Mouse (Mus musculus) Patski (cell line): ENCODE data around the gene Vta1. TPM values are rescaled to one million over a fixed set of nuclear protein-coding genes. Genes with fewer than 3 reads are reported as not detected.

Experiments
- ATAC-seq: fragments of 100-300 bp; one replicate; pipeline ENCODE4 v1.8.0; 2021
- CTCF ChIA-PET: fragments of 350-600 bp; sonication (Branson Sonifier 250); formaldehyde crosslinking; loops from one replicate; lab custom pipeline; 2022; ENCODE audit warnings: inconsistent platforms; lab: Charles Lee
- POLR2A ChIA-PET: fragments of 350-600 bp; sonication (Branson Sonifier 250); formaldehyde crosslinking; loops from one replicate; lab custom pipeline; 2022; ENCODE audit warnings: antibody characterized with exemption, inconsistent platforms; lab: Charles Lee
- DNase-seq: peaks from one replicate; pipeline ENCODE4 v3.0.0-alpha.2; 2011; ENCODE audit warnings: low read depth, low spot score
- H3K27me3 ChIP-seq: fragments of 371-371 bp; one replicate; pipeline ENCODE4 v1.5.1; 2021
- CTCF ChIP-seq: fragments of 100-300 bp; IDR thresholded peaks from one replicate; pipeline ENCODE4 v1.5.1; 2021
- in situ Hi-C: fragments of 300-500 bp; cut with MboI; formaldehyde crosslinking; loops from 3 replicates; pipeline ENCODE4 v1.11.1; 2018; ENCODE audit warnings: low pct_unique_long_range_greater_than_20kb, mixed read lengths
- polyA plus RNA-seq: library from polyadenylated mRNA; unstranded; gene quantifications from one replicate; pipeline ENCODE4 v1.2.3, GENCODE M21; 2021

Vta1 gene
- polyA plus RNA-seq, result 80.2 TPM

DNA sequence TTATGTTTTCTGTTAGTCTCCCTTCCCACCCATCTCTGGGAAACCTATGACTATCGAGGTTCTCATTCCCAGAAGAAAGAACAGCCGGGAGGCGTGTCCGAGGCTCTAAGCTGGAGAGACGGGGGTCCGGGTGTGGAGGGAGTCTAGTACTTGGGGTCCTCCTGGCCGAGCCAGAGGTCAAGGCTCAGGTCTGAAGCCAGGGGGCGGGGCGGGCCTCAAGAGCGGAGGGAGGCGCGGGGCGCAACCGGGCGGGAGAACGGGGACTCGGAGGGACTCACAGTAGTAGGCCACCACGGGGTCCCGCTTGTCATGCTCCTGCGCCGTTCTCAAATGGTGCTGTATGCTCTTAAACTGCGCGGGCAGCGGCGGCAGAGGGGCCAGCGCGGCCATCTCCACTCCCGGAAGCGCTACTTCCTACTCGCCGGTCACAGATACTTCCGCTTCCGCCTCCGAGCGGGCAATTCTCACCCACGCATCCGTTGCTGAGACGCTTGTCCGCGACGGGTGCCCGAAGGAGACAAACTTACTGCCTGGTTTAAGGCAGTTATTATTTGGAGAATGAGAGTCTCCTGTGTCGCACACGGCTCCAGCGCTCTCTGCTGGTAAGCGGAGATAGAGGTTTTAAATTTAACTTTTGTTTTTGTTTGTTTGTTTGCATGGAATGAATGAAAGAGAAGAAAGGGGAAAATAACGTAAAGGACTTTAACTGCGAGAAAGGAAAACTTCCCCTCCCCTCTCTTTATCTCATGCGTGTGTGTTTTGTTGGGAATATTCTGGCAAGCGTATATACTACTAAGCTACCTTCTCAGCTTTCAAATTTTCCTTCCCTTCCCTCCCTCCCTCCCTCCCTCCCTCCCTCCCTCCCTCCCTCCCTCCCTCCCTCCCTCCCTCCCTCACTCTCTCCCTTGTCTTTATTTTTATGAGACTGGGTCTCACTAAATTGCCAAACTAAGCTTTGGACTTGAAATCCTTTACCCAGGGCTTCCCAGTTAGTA lies at the start of gene Vta1, which contains the start of gene Nmbr:
TSS of gene Vta1 (minus strand) at position 489 of the 995 bp plus-strand sequence.
TSS of gene Nmbr (plus strand) at position 520 of the 995 bp plus-strand sequence.
- DNase-seq, result peak; percentile 77

DNA sequence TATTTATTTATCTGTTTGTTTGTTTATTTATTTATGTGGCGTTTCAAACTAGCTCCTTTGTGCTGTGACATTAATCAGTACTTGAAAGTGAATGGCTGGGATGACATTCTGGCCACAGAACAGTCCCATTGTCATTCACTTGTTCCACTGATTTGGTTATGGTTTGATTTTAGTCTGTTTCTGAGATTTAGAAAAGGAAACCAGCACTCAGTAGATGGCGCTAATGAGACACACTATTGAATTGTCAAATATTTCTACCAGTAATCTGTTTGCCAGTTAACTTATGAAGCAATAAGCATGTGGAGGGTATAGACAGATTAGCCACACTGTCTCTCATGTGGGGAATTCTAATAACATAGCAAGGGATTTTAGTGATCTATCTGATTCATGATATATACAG lies 28.9 kb upstream of the Vta1 start:
- CTCF ChIA-PET, result interaction anchor here (0.7 to 1.0 kb wide), 2 partner anchors 14 to 35 kb away, joined by 3 read pairs; no protein-coding TSS in a partner anchor
- in situ Hi-C loops, result loop anchor here (10.0 kb wide), 1 partner anchor 441 kb away; no protein-coding TSS in a partner anchor
- no peak for ATAC-seq
- DNase-seq, result peak; percentile 9
- TF ChIP-seq CTCF, result peak; percentile 60
- no peaks in the 10 kb centered on the region for H3K27me3 ChIP-seq
- POLR2A ChIA-PET, result no interaction called here

More for the DNA sequence above, at the start of gene Vta1, which contains the start of gene Nmbr:
- in situ Hi-C loops, result no loop called here
- TF ChIP-seq CTCF, result peak; percentile 89
- CTCF ChIA-PET, result interaction anchor here (0.8 kb wide), 4 partner anchors 15 to 305 kb away, joined by 3 to 4 read pairs (median 3); no protein-coding TSS in a partner anchor
- POLR2A ChIA-PET, result no interaction called here
- ATAC-seq, result peak; percentile 97
- no peaks in the 10 kb centered on the region for H3K27me3 ChIP-seq

GRCm38 (mm10) chr10:14725671-14726070 lies 20.3 kb upstream of the Vta1 start:
- in situ Hi-C loops, result no loop called here
- ATAC-seq (no peak), DNase-seq (no peak)
- CTCF ChIA-PET, result no interaction called here
- POLR2A ChIA-PET, result no interaction called here
- peaks cover 3% of the 10 kb centered on the region for H3K27me3 ChIP-seq
- no peak for TF ChIP-seq CTCF

DNA sequence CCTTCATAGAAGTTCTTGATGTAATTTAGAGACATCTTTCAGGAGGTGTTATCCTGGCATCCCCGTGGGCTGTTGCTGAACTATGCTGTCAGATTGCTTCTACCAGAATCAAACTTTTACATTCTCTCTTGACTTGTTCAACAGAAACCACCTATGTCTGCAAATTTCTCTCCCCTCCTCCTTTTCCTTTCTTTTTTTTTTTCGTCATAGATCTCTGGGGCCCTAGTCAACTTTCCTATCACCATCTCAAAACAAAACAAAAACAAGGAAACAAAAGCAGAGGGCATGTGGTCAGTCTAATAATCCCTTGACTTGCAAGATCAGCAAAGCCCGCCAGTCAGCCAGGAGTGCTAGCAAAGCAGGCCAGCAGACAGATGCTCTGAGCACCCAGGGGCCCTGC lies 12.8 kb upstream of the Vta1 start, which contains the start of gene Gje1:
TSS of gene Gje1 (minus strand) at position 101 of the 400 bp plus-strand sequence.
- ChIA-PET POLR2A (interaction anchor here (0.7 kb wide), 1 partner anchor 522 kb away, joined by 4 read pairs; no protein-coding TSS in a partner anchor), CTCF (no interaction called here)
- no peak for ATAC-seq
- no peak for DNase-seq
- in situ Hi-C loops, result no loop called here
- H3K27me3 ChIP-seq, result peaks cover 42% of the 10 kb centered on the region
- no peak for TF ChIP-seq CTCF

- ChIA-PET CTCF (interaction anchor here (0.8 kb wide), 3 partner anchors 16 to 116 kb away, joined by 3 to 4 read pairs (median 3); no protein-coding TSS in a partner anchor), POLR2A (no interaction called here)
- no peak for TF ChIP-seq CTCF
- in situ Hi-C loops, result loop anchor here (5.0 kb wide), 2 partner anchors 162 to 257 kb away; no protein-coding TSS in a partner anchor
- no peaks in the 10 kb centered on the region for H3K27me3 ChIP-seq
- DNase-seq (no peak), ATAC-seq (no peak)
These were observed 1.4 kb downstream of the Vta1 start for GRCm38 (mm10) chr10:14703830-14704420.

GRCm38 (mm10) chr10:14703239-14703638 lies 2.1 kb downstream of the Vta1 start:
- no peak for DNase-seq
- ChIA-PET POLR2A (interaction anchor here (0.7 kb wide), 1 partner anchor 169 kb away, joined by 3 read pairs; no protein-coding TSS in a partner anchor), CTCF (interaction anchor here (0.8 to 0.9 kb wide), 2 partner anchors 10 to 116 kb away, joined by 3 read pairs; no protein-coding TSS in a partner anchor)
- no peaks in the 10 kb centered on the region for H3K27me3 ChIP-seq
- in situ Hi-C loops, result loop anchor here (5.0 kb wide), 2 partner anchors 161 to 256 kb away; no protein-coding TSS in a partner anchor
- no peak for TF ChIP-seq CTCF
- ATAC-seq, result no peak

- CTCF ChIA-PET, result no interaction called here
- no peak for DNase-seq
- ATAC-seq, result no peak
These were observed 15.0 kb downstream of the Vta1 start for GRCm38 (mm10) chr10:14690349-14690748.

DNA sequence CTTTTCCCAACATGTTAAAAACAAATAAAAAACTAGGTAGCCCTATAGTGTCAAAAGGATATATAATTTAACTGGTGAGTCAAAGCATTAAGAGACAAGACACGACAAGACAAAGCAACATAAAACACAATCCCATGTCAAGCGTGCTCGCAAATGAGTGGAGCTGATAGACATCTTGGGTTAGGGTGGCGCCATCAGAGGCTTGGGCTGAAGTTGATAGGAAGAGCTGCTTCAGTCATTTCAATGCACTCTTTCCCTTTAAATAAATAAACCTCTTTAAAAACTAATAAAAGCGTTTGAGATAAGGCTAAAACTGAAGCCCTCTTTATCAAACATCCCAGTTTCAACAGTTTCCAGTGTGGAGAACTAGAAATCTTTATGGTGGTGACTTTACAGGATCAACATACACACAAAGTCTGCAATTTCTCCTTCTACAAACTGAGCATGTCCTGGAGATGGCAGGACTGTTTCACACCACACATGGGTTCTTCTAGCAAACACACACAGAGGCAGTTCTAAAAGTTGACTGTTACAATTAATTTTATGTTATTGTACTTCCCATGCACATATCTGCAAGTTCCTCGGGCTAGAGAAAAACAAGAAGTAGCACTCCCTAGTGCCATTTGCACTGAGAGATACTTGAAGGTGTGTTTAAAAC lies 16.4 kb downstream of the Vta1 start:
- no peak for ATAC-seq
- in situ Hi-C loops, result no loop called here
- ChIA-PET POLR2A (no interaction called here), CTCF (no interaction called here)
- TF ChIP-seq CTCF, result no peak
- no peaks in the 10 kb centered on the region for H3K27me3 ChIP-seq
- no peak for DNase-seq

More at GRCm38 (mm10) chr10:14690349-14690748, 15.0 kb downstream of the Vta1 start:
- TF ChIP-seq CTCF, result no peak
- no peaks in the 10 kb centered on the region for H3K27me3 ChIP-seq
- in situ Hi-C loops, result no loop called here
- POLR2A ChIA-PET, result no interaction called here

- TF ChIP-seq CTCF, result peak; percentile 52
- ATAC-seq, result no peak
- POLR2A ChIA-PET, result interaction anchor here (0.5 kb wide), 1 partner anchor 1181 kb away, joined by 3 read pairs; no protein-coding TSS in a partner anchor
- in situ Hi-C loops, result no loop called here
- no peaks in the 10 kb centered on the region for H3K27me3 ChIP-seq
- DNase-seq, result no peak
- CTCF ChIA-PET, result interaction anchor here (0.9 to 3.4 kb wide), 5 partner anchors 10 to 28 kb away, joined by 3 to 14 read pairs (median 5); no protein-coding TSS in a partner anchor
These were observed 19.7 kb downstream of the Vta1 start for GRCm38 (mm10) chr10:14685663-14686062.
